Mouse (Mus musculus): Measurements from ENCODE around the gene Cysltr2. TPM values are rescaled to one million over a fixed set of nuclear protein-coding genes. Genes with fewer than 3 reads are reported as not detected.

Cysltr2 gene
- polyA plus RNA-seq, 1 experiment from 2014 or later = not detected

DNA sequence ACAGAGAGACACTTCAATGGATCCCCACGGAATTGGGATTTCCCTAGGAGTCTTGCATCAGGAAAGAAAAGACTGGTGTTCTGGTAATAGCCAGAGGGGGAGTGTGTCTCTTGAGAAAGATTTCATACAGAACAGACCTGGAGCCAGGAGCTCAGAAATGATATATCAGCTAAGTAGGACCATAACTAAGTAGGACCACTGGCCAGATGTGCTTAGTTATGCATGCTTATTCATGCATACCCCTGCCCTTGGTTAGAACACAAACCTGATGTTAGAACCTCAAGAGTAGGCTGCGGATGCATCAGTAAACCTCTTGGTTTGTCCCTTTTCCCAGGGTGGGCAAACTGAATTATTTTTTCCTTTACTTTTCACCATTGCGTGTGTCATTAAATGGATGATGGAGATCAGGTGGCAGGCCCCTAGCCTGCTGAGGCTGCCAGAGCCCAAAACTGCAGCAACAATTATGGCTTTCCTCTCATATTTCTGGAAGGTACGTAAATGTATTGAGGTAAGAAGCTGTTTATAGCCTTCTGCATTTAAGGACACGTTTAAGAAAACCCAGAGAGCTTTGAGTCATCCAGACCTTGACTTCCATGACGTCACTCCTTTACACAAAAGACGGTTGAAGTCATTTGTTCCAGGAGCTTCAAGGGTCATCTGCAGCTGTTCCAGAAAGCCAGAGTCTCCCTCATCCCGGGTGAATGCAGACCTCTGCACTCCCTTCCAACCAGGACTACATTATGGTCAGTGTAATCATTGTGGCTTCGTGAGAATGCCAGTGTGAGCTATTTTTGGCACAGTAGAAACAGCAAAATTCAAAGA lies 35.0 kb downstream of the Cysltr2 start:
- ATAC-seq (replicated peaks; ENCODE audit: low FRiP score) = no peak
- no peaks in the 10 kb centered on the region for H3K9me3 ChIP-seq (ENCODE audit: control insufficient read depth, low read length)
- 75% methylated on average over 9 of the region's 9 CpGs for WGBS
- no peak overlapping the region for H3K4me2 ChIP-seq (ENCODE audit: low read depth, low read length, severe bottlenecking)
- no peaks in the 10 kb centered on the region for H3K27me3 ChIP-seq (ENCODE audit: control insufficient read depth, insufficient read depth, low read length)
- no peak overlapping the region for H3K4me3 ChIP-seq (ENCODE audit: low read depth, low read length)
- no peak overlapping the region for H3K27ac ChIP-seq (ENCODE audit: low read depth, low read length)
- DNase-seq (ENCODE audit: low spot score) = no peak
- H3K4me1 ChIP-seq (replicated peaks; ENCODE audit: control insufficient read depth, insufficient read depth, low read length) = no peaks in the 10 kb centered on the region
- H3K36me3 ChIP-seq (ENCODE audit: control insufficient read depth, insufficient read depth, low read length) = no peaks in the 10 kb centered on the region
- H3K9ac ChIP-seq (ENCODE audit: low read length) = no peak overlapping the region

DNA sequence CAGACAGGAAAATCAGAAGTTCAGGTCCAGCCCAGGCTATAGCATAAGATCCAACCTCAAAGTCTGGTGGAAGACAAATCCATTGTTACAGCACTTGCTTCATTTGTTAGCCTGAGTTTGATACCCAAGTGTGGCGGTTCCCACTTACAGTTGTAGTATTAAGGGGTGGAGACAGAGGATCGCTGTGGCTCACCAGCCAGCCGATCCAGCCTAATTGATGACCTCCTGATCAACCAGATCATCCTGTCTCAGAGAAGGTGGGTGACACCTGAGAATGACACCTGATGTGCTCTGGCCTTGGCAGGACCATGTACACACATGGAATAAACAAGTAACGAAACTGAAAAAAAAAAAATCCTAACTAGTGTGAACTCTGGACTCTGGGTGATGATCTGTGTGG lies 47.1 kb downstream of the Cysltr2 start:
- ATAC-seq (replicated peaks; ENCODE audit: low FRiP score) = no peak
- 92% methylated on average over 4 of the region's 4 CpGs for WGBS
- Histone ChIP-seq H3K27me3 (ENCODE audit: control insufficient read depth, insufficient read depth, low read length) (no peaks in the 10 kb centered on the region), H3K4me2 (ENCODE audit: low read depth, low read length, severe bottlenecking) (no peak overlapping the region), H3K9ac (ENCODE audit: low read length) (no peak overlapping the region), H3K9me3 (ENCODE audit: control insufficient read depth, low read length) (no peaks in the 10 kb centered on the region), H3K27ac (ENCODE audit: low read depth, low read length) (no peak overlapping the region), H3K4me3 (ENCODE audit: low read depth, low read length) (no peak overlapping the region), H3K4me1 (replicated peaks; ENCODE audit: control insufficient read depth, insufficient read depth, low read length) (peaks cover 2% of the 10 kb centered on the region; the same call in 1 of the 2 replicates), H3K36me3 (ENCODE audit: control insufficient read depth, insufficient read depth, low read length) (no peaks in the 10 kb centered on the region)
- DNase-seq (ENCODE audit: low spot score) = no peak

- Histone ChIP-seq H3K27me3 (ENCODE audit: control insufficient read depth, insufficient read depth, low read length) (no peaks in the 10 kb centered on the region), H3K9ac (ENCODE audit: low read length) (no peak overlapping the region), H3K36me3 (ENCODE audit: control insufficient read depth, insufficient read depth, low read length) (no peaks in the 10 kb centered on the region), H3K27ac (ENCODE audit: low read depth, low read length) (no peak overlapping the region), H3K9me3 (ENCODE audit: control insufficient read depth, low read length) (no peaks in the 10 kb centered on the region), H3K4me1 (replicated peaks; ENCODE audit: control insufficient read depth, insufficient read depth, low read length) (peaks cover 2% of the 10 kb centered on the region; the same call in 1 of the 2 replicates), H3K4me2 (ENCODE audit: low read depth, low read length, severe bottlenecking) (no peak overlapping the region), H3K4me3 (ENCODE audit: low read depth, low read length) (no peak overlapping the region)
- WGBS = 54% methylated on average over 10 of the region's 10 CpGs
- ATAC-seq (replicated peaks; ENCODE audit: low FRiP score) (no peak), DNase-seq (ENCODE audit: low spot score) (peak; percentile 83)
Measured at GRCm38 (mm10) chr14:73000325-73000724, 48.6 kb downstream of the Cysltr2 start.

- H3K4me3 ChIP-seq (ENCODE audit: low read depth, low read length) = no peak overlapping the region
- no peak overlapping the region for H3K27ac ChIP-seq (ENCODE audit: low read depth, low read length)
- H3K27me3 ChIP-seq (ENCODE audit: control insufficient read depth, insufficient read depth, low read length) = no peaks in the 10 kb centered on the region
- no peaks in the 10 kb centered on the region for H3K9me3 ChIP-seq (ENCODE audit: control insufficient read depth, low read length)
- 38% methylated on average over 6 of the region's 6 CpGs for WGBS
- peaks cover 2% of the 10 kb centered on the region; the same call in 1 of the 2 replicates for H3K4me1 ChIP-seq (replicated peaks; ENCODE audit: control insufficient read depth, insufficient read depth, low read length)
- H3K36me3 ChIP-seq (ENCODE audit: control insufficient read depth, insufficient read depth, low read length) = no peaks in the 10 kb centered on the region
- ATAC-seq (replicated peaks; ENCODE audit: low FRiP score) (peak; percentile 64), DNase-seq (ENCODE audit: low spot score) (no peak)
- no peak overlapping the region for H3K4me2 ChIP-seq (ENCODE audit: low read depth, low read length, severe bottlenecking)
- H3K9ac ChIP-seq (ENCODE audit: low read length) = no peak overlapping the region
Measured at GRCm38 (mm10) chr14:72998111-72998510, 50.8 kb downstream of the Cysltr2 start.

GRCm38 (mm10) chr14:72986044-72986443 lies 62.9 kb downstream of the Cysltr2 start:
- no peaks in the 10 kb centered on the region for H3K4me1 ChIP-seq (replicated peaks; ENCODE audit: control insufficient read depth, insufficient read depth, low read length)
- H3K9me3 ChIP-seq (ENCODE audit: control insufficient read depth, low read length) = no peaks in the 10 kb centered on the region
- H3K36me3 ChIP-seq (ENCODE audit: control insufficient read depth, insufficient read depth, low read length) = no peaks in the 10 kb centered on the region
- DNase-seq (ENCODE audit: low spot score) (no peak), ATAC-seq (replicated peaks; ENCODE audit: low FRiP score) (no peak)
- 84% methylated on average over 2 of the region's 2 CpGs for WGBS
- no peak overlapping the region for H3K27ac ChIP-seq (ENCODE audit: low read depth, low read length)
- H3K4me2 ChIP-seq (ENCODE audit: low read depth, low read length, severe bottlenecking) = no peak overlapping the region
- H3K9ac ChIP-seq (ENCODE audit: low read length) = no peak overlapping the region
- no peak overlapping the region for H3K4me3 ChIP-seq (ENCODE audit: low read depth, low read length)
- H3K27me3 ChIP-seq (ENCODE audit: control insufficient read depth, insufficient read depth, low read length) = no peaks in the 10 kb centered on the region

DNA sequence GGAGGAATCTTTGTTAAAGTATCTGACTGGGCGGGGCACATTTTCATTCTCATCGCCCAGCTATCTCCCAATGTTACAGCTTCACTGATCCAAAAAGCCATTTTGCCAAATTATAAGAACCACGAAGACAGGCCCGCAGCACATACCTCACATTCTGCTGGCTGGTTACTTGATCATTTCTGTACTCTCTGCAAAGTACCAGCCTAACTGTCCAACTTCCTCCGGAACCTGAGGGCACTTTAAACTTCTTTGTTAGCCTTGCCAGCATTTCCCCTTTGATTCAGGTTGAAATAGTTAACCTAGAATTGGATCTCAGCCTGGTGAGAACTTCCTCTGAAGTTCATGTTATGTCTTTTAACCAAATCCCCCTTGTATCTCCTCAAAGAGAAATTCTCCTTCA lies 63.8 kb downstream of the Cysltr2 start:
- H3K4me2 ChIP-seq (ENCODE audit: low read depth, low read length, severe bottlenecking) = no peak overlapping the region
- H3K4me3 ChIP-seq (ENCODE audit: low read depth, low read length) = no peak overlapping the region
- H3K36me3 ChIP-seq (ENCODE audit: control insufficient read depth, insufficient read depth, low read length) = no peaks in the 10 kb centered on the region
- no peak for DNase-seq (ENCODE audit: low spot score)
- WGBS = 95% methylated on average over 5 of the region's 5 CpGs
- no peak for ATAC-seq (replicated peaks; ENCODE audit: low FRiP score)
- no peaks in the 10 kb centered on the region for H3K27me3 ChIP-seq (ENCODE audit: control insufficient read depth, insufficient read depth, low read length)
- no peak overlapping the region for H3K9ac ChIP-seq (ENCODE audit: low read length)
- H3K9me3 ChIP-seq (ENCODE audit: control insufficient read depth, low read length) = no peaks in the 10 kb centered on the region
- H3K4me1 ChIP-seq (replicated peaks; ENCODE audit: control insufficient read depth, insufficient read depth, low read length) = no peaks in the 10 kb centered on the region
- no peak overlapping the region for H3K27ac ChIP-seq (ENCODE audit: low read depth, low read length)

- H3K4me2 ChIP-seq (ENCODE audit: low read depth, low read length, severe bottlenecking) = 0 out of 2 replicates have a peak overlapping the region, but pooled peaks have one; percentile 27
- 15% methylated on average over 11 of the region's 11 CpGs for WGBS
- no peaks in the 10 kb centered on the region for H3K4me1 ChIP-seq (replicated peaks; ENCODE audit: control insufficient read depth, insufficient read depth, low read length)
- ATAC-seq (replicated peaks; ENCODE audit: low FRiP score) (peak; percentile 78), DNase-seq (ENCODE audit: low spot score) (peak; percentile 84)
- H3K27me3 ChIP-seq (ENCODE audit: control insufficient read depth, insufficient read depth, low read length) = no peaks in the 10 kb centered on the region
- no peak overlapping the region for H3K9ac ChIP-seq (ENCODE audit: low read length)
- no peak overlapping the region for H3K4me3 ChIP-seq (ENCODE audit: low read depth, low read length)
- no peaks in the 10 kb centered on the region for H3K9me3 ChIP-seq (ENCODE audit: control insufficient read depth, low read length)
- H3K36me3 ChIP-seq (ENCODE audit: control insufficient read depth, insufficient read depth, low read length) = no peaks in the 10 kb centered on the region
- no peak overlapping the region for H3K27ac ChIP-seq (ENCODE audit: low read depth, low read length)
Measured at GRCm38 (mm10) chr14:72983456-72983855, 65.5 kb downstream of the Cysltr2 start.

GRCm38 (mm10) chr14:72982981-72983436 lies 65.9 kb downstream of the Cysltr2 start:
- Histone ChIP-seq H3K9me3 (ENCODE audit: control insufficient read depth, low read length) (no peaks in the 10 kb centered on the region), H3K27me3 (ENCODE audit: control insufficient read depth, insufficient read depth, low read length) (no peaks in the 10 kb centered on the region), H3K4me1 (replicated peaks; ENCODE audit: control insufficient read depth, insufficient read depth, low read length) (no peaks in the 10 kb centered on the region), H3K4me3 (ENCODE audit: low read depth, low read length) (no peak overlapping the region), H3K27ac (ENCODE audit: low read depth, low read length) (no peak overlapping the region), H3K4me2 (ENCODE audit: low read depth, low read length, severe bottlenecking) (0 out of 2 replicates have a peak overlapping the region, but pooled peaks have one; percentile 27), H3K36me3 (ENCODE audit: control insufficient read depth, insufficient read depth, low read length) (no peaks in the 10 kb centered on the region), H3K9ac (ENCODE audit: low read length) (no peak overlapping the region)
- 79% methylated on average over 12 of the region's 12 CpGs for WGBS
- DNase-seq (ENCODE audit: low spot score) (no peak), ATAC-seq (replicated peaks; ENCODE audit: low FRiP score) (peak; percentile 36)

- Histone ChIP-seq H3K36me3 (ENCODE audit: control insufficient read depth, insufficient read depth, low read length) (no peaks in the 10 kb centered on the region), H3K9me3 (ENCODE audit: control insufficient read depth, low read length) (no peaks in the 10 kb centered on the region), H3K4me2 (ENCODE audit: low read depth, low read length, severe bottlenecking) (no peak overlapping the region), H3K4me1 (replicated peaks; ENCODE audit: control insufficient read depth, insufficient read depth, low read length) (no peaks in the 10 kb centered on the region), H3K27ac (ENCODE audit: low read depth, low read length) (no peak overlapping the region), H3K9ac (ENCODE audit: low read length) (no peak overlapping the region), H3K27me3 (ENCODE audit: control insufficient read depth, insufficient read depth, low read length) (no peaks in the 10 kb centered on the region), H3K4me3 (ENCODE audit: low read depth, low read length) (no peak overlapping the region)
- WGBS = 86% methylated on average over 3 of the region's 3 CpGs
- DNase-seq (ENCODE audit: low spot score) = no peak
- ATAC-seq (replicated peaks; ENCODE audit: low FRiP score) = no peak
Measured at GRCm38 (mm10) chr14:72980761-72981160, 68.2 kb downstream of the Cysltr2 start.

Data from forebrain, embryonic 11.5 days (tissue).